Mouse (Mus musculus) heart, postnatal 36 days (tissue): ENCODE results near the gene Shisa9. TPM values are rescaled to one million over a fixed set of nuclear protein-coding genes. Genes with fewer than 3 reads are reported as not detected.

Source experiments
- DNase-seq, 2 experiments: peaks; one replicate each; pipeline ENCODE4 v3.0.0; 2021 to 2022
- intact Hi-C: fragments of 180-260 bp; cut with DNase I; formaldehyde crosslinking; loops from one replicate; pipeline ENCODE4 v1.15.1; 2025
- total RNA-seq, 2 experiments: library from RNA; stranded (reverse); gene quantifications; 2 replicates each; pipeline ENCODE4 v1.2.3; 2021

Gene Shisa9
- total RNA-seq, 2 experiments from 2014 or later: not detected

DNA sequence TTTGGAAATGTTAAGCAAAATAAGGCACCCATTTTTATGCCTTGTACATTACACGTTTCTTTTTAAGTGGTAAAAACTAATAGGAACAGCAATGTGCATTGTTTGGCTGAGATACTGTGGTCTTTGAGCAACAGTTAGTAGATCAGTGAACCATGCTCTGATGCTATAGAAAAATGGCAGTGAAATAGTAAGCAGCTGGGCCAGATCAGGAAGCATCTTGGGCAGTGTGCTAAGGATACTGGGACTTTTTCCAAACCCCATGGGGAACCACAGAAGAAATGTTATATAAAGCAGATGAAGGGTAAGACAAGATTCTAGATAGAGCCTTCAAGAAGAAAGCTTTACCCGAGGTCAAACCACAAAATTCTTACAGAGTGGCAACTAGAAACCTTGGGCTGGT is 205.8 kb downstream of the Shisa9 start:
- intact Hi-C loops: no loop called here

DNA sequence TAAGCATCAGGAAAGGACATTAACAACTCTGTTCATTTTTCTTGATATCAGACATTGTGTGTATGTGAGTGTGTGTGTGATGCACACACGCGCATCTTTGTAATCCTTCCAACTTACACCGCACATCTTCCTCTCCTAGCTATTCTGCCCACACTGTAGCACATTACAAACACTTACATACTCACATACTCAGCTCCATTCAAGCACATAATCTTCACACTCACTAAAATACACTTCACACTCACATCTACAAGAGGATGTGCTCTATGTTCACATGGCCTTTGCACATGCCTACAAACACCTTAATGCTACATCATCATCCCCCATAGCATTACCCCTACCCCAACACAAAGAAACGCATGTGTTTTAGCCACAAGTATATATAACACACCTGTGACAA is 212.9 kb downstream of the Shisa9 start:
- intact Hi-C loops: no loop called here

More for the DNA sequence above, 205.8 kb downstream of the Shisa9 start:
- DNase-seq: no peak

DNA sequence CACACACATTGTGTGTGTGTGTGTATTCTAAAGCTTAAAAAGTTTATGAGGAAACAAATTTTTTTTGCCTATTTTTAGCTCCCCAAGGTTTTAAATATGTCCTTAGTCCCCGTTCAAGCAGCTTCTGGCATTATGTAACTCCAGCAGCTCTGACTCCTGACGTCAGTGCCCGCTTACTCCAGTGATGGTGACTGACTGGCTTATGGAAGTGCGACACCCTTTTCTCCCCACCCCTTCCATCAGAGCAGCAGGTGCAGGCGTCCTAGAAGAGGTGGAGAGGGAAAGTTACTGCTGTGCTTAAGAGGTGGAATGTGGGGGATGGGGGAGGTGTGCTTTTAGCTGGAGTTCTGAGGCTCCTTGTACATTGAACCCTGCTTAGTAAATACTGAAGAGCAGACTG is 213.7 kb downstream of the Shisa9 start:
- no peak for DNase-seq
- intact Hi-C loops: no loop called here

More for the DNA sequence above, 212.9 kb downstream of the Shisa9 start:
- no peak for DNase-seq

DNA sequence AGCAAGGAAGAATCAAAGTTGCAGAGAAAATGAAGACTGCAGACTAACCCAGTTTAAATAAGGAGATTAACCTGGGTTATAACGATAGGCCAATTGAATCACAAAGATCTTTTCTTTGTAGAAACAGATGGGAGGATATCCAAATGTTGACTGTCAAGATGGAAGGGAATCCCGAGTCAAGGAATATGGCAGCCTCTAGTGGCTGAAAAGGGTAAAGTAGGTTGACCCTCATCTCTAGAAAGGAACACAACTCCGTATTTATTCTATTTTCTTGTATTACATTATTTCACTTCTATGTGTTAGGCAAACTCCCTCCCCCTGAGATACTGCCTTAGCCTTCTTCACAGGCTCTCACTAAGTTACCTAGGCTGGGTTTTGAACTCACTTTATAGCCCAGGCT is 217.3 kb downstream of the Shisa9 start:
- intact Hi-C loops: loop anchor here (1.0 to 10.0 kb wide), 4 partner anchors 221 to 776 kb away; no protein-coding TSS in a partner anchor
- peak; percentile 1 to 3 for DNase-seq

DNA sequence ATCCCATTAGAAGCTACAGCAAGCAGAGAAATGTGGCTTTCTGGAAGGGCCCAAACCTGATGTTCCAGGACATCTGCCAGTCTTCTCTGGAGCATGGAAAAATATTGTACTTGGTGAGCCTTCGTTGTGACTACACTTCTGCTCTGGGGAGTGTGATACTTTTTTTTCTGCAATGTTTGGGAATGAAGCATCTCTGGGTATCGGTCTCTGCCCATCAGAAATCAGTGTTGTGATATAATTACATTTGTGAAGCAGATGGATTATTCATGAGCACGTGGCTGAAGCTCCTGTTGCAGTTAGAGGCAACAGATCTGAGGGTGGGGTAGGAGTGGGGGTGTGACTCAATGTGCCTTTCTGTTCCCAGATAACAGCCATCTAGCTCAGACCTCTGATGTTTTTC is 218.2 kb downstream of the Shisa9 start:
- no peak for DNase-seq
- intact Hi-C loops: loop anchor here (5.0 to 10.0 kb wide), 3 partner anchors 505 to 777 kb away; no protein-coding TSS in a partner anchor

DNA sequence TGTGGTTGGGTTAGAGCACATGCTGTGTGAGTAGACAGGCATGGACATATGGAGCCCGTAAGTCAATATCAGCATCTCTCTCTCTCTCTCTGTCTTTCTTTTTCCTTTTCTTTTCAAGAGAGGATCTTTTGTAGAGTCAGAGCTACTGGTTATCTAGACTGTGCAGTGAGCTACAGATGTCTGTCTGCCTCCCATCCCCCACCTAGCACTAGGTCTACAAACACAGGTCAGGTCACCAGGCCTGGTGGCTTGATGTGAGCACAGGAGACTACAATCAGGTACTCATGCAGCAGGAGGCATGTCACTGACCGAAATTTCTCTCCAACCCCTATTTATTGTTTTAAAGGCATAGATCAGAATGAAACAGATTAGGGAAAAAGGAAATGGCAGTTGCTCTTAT is 219.1 kb downstream of the Shisa9 start:
- no peak for DNase-seq
- intact Hi-C loops: loop anchor here (5.0 to 10.0 kb wide), 3 partner anchors 506 to 778 kb away; no protein-coding TSS in a partner anchor

DNA sequence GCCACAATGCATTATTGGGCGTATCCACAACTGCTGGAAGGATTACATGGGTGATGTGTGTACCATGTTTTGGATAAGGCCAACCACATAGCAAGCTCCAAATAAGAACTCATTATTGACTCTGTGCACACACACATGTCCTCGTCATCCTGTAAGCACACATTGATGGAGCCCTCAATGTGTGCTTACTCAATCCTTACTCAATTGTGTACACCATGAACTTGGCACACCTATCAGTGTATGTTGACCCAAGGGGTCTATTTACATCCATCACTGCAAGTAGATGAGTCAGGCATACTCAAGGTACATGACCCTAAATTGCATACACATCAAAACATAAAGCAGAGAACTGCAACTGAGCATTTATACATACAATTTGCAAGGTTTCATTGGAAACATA is 220.5 kb downstream of the Shisa9 start:
- DNase-seq: no peak
- intact Hi-C loops: loop anchor here (5.0 to 10.0 kb wide), 3 partner anchors 507 to 780 kb away; no protein-coding TSS in a partner anchor

DNA sequence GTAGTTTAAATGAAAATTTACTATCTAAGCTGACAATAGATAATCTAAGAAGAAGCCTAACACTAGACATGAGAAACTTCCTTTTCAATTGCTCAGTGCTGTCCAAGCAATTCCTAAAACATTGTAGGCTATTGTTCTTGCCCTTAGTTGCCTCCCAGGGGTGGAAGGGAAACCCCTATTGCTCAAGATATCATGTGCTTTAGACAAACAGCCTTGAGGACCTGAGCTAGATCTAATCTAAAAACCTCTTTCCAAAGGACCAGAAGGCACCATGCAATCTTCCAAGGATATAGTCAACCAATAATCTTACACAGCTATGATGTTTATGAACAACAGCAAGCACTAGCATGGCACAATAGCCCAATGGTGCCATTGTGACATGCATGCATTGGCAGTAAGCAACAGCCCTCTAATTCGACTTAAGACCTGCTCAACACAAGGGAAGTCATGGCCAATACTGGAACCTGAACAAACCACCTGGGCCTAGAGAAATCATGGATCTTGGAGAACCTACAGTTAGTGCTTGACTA is 222.6 kb downstream of the Shisa9 start:
- intact Hi-C loops: loop anchor here (10.0 kb wide), 2 partner anchors 752 to 782 kb away; no protein-coding TSS in a partner anchor
- DNase-seq: no peak

DNA sequence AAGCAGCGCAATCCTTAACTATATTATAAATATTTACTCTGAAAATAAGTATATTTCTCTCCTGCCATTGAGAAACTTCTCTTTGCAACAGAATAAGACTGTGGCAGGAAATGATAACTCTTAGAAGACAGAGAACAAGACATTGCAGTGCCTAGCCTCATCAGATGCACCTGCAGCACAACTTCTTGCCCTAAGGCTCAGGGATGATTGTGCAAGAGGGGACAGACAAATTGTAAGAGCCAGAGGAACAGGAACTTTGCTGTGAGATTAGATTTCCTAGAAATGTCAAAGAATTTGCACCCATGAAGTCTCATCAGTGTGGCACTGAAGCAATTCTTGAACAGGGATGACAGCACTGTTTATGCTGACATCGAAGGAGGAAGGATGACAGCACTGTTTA is 223.0 kb downstream of the Shisa9 start:
- intact Hi-C loops: loop anchor here (10.0 kb wide), 2 partner anchors 752 to 782 kb away; no protein-coding TSS in a partner anchor
- no peak for DNase-seq

DNA sequence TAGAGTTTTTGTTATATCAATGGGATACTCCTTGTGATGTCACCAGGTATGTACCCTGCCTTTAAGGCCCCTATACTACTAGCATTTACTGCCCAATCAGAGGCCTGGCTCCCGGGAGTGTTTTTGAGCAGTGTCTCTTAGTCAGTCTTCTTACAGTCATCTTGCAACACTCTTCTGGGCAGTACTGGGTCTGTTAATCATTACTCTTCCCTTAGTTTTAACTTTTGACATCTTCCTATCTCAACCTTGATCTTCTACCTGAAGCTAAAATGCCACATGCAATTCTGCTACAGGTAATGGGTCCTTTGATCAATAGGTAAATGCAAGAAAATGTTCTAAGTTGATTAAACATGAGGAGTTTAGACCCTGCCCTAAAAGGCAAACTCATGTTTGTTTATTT is 225.4 kb downstream of the Shisa9 start:
- intact Hi-C loops: loop anchor here (10.0 kb wide), 2 partner anchors 755 to 785 kb away; no protein-coding TSS in a partner anchor
- no peak for DNase-seq

DNA sequence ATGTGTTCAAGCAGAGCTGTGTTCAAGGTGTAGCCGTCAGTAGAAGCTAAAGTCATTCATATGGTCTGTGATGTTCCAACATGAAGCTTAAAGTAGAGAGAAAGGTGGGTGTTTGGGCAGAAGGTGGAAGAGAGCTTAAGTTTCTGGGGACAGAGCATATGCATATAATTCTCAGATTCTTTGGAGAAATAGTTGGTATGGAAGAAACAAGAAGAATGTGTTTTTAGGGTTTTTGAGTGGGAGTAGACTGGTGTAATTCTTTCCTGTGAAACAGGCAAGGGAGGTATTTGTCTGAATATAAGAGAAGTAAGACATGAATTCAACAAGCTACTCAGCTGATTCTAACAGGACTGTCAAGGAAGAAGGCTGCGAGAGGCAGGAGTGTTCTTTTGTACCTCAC is 225.9 kb downstream of the Shisa9 start:
- DNase-seq: no peak
- intact Hi-C loops: loop anchor here (10.0 kb wide), 2 partner anchors 755 to 785 kb away; no protein-coding TSS in a partner anchor

DNA sequence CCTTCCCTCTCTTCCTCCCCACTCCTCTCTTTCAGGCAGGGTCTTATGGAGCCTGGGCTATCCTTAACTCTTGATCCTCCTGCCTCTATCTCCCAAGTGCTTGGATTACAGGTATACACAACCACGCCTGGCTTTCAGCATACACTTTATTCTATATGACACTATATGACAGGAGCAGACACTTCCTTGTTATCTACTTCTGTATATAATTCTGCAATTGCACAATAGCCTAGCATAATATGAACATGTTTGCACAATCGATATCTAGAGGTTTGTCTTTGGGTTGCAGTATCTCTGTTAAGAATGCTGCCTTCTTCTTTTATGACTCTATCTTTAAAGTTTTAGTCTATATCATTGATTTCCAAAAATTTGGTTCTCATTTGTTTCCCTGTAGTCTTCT is 230.1 kb downstream of the Shisa9 start:
- intact Hi-C loops: no loop called here
- no peak for DNase-seq

DNA sequence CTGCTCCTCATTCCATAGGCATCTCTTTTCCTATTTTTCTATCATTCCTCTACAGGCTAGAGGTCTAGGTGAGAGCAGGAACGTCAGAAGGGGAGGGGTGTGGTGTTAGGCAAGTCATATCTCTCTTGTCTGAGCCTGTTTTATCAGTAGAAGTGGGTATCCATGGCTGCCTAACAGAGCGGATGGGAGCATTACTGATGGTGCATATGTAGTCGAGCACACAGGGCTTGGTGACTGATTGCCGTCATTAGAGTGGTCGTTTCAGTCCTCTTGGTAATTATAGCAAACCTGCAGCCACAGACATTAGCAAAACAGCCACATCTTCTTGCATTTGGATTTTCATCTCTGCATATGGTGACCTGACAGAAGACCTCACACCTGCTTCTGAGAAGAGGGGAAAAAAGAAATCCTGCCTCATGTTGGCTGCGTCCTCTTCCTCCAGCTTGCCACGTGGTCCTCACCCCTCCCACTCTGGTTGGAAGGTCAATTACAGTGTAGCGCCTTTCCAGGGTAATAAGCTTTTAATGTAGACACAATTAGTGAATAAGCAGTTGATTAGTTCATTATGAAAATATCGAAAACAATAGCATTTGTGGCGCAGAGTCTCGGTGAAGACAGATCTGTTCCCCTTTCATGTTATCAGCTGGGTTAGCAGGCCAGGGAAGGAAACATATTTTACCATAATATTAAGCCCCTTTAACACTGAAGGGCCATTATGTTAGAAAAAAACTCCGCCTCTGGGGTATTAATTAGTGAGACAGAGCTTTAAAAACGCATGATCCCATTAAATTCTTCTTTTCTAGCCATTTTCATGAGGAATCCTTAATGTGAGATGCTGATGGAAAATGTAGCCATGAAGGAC is 233.6 kb downstream of the Shisa9 start:
- no peak for DNase-seq
- intact Hi-C loops: no loop called here

DNA sequence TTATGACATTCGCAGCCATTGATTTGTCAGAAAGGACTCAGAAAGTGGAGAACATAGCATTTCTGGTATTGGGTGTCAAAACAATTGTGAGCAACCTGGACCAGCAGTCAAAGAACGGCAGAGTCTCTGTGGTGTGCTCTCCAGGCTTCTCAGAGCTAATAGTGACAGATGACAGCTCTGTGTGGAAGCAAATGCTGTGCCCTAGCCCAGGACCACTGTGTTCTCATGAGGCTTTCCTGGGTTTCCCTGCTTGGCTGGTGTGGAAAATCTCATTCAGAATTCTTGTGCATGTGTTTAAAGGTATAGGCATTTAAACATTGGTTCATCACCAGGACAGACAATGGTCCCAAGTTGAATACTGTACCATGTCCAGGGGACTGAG is 234.2 kb downstream of the Shisa9 start:
- intact Hi-C loops: no loop called here

DNA sequence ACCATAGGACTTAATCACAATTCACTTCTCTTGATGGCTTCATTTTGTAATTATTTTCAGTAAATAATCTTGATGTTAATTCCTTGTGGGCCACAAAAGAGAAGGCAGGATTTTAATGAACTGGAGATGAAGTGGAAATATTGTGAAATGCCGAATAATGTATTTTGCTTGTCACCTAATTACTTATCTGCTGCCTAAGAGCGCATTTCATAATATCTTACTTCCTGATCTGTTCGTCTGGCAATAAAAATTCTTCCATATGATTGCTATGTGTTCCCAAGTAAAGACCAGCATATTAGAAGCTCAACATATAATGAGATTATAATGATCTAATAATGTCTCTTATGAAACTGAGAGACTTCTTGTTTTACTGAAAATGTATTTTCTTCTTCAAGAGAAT is 235.9 kb downstream of the Shisa9 start:
- intact Hi-C loops: no loop called here
- DNase-seq: no peak

More for the DNA sequence above, 234.2 kb downstream of the Shisa9 start:
- DNase-seq: no peak

DNA sequence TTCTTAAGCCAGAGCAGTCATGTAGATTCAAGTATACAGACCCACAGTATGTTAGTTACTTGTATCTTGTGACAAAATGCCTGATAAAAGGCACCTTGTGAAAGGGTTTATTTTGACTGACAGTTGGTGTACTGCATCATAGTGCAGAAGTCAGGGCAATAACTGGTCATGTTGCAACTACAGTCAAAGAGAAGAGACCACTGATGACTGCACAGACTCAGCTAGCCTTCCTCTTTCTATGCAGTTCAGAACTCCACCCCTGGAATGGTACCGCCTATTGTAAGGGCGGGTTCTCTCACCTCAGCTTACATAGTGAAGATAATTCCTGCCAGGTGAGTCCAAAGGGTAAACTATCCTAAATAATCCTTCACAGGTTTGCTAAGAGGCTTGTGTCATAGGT is 239.6 kb downstream of the Shisa9 start:
- DNase-seq: no peak
- intact Hi-C loops: no loop called here

DNA sequence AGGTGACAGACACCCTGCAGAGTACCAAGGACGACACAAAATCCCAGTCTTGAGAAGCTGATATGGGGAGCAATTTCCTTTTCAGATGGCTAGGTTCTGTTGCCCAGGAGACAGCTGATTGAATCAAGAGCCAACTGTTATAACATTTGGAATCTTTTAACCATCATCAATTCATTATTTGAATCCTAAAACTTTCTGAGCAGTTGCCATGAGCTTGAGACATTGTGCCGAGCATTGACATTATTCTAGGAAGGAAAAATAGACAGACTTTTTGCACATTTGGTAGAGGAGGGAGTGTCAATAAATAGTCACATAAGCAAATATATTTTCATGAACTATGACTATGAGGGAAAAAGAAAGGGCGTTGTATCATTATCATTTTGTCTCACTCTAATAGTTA is 243.0 kb downstream of the Shisa9 start:
- intact Hi-C loops: no loop called here
- DNase-seq: no peak

DNA sequence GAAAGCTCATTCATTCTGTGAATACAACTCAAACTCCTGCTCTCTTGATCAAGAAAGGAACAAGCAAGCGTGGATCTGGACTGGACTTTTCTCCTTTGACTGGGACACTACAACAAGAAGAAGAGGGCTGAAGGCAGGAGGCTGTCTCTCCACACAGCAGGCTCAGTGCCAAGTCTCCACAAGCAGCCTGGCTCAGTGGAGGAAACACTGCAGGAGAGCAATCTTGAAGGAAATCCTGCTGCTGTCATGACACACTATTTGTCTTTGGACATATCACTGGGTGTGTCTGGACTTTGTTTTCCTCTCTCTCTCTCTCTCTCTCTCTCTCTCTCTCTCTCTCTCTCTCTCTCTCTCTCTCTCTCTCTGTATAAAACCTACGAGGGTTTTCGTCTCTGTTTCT is 249.4 kb downstream of the Shisa9 start:
- intact Hi-C loops: no loop called here
- DNase-seq: peak in 1 of 2 experiments; percentile 11

DNA sequence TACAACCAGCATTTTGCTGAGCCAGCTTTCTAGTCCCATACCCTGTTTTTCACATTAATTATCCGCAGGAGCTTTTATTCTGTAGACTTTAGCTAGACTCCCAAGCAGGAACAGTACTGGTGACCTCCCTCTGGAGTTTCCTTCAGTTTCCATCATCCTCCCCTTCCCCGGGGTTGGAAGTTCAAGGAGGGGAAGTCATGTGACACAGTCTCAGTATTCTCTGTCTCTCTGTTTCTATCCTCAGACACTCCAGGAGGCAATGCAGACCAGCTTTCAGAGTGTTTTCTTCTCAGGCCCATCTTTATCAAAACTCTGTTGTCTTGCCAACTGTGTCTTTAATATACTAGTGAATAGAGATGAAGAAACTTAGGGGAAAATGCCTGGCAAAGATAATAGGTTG is 250.4 kb downstream of the Shisa9 start:
- no peak for DNase-seq
- intact Hi-C loops: no loop called here

DNA sequence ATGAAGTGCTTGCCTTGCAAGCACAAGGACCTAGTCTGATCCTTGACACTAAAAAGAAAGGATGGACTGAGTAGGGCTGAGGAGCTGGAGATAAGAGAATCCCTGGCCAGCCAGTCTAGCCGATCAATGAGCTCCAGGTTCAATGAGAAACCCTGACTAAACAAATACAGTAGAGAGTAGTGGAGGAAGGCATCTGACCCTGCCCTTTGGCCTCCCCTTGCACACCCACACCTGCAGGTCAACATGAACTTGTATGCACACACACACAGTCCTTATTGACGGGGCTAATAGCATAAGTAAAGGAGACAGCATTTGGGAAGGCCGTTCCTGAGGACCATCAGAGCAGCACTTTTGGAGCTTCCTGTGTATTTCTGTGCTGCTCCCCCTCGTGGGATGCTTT is 254.7 kb downstream of the Shisa9 start:
- intact Hi-C loops: no loop called here
- DNase-seq: no peak

DNA sequence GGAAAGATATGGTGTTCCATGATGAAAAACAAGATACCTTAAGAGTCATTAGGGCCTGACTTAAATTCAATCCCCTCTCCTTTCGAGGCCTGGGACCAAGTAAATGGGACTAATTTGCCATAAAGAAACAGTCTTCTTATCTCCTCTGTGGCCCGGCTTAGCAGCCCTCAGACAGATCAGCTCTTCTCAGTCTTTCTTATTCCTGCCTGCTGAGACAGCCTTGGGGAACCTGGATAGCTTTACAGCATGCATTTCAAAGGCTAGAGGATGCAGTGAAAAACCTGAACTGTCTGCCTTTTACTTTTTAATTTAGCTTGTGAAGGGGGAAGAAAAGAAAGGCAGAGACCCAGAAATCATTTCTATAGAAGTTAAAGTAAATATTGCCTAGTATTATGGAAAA is 275.4 kb downstream of the Shisa9 start:
- intact Hi-C loops: no loop called here
- DNase-seq: no peak

DNA sequence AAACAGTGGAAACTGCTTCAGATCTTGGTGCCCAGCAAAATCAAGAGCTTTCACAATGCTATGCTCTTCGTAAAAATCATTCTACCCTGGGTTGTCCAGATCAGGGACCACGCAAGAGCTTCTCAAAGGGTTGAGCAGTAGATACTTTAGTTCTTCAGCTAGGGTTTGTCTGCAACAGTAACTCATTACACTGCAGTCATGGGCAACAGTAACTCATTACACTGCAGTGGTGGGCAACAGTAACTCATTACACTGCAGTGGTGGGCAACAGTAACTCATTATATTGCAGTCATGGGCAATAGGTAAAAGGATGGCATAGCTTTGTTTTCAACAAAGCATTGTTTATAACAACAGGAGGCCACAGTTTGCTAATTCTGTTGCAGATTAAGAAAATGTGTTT is 281.9 kb downstream of the Shisa9 start:
- intact Hi-C loops: no loop called here

More for the DNA sequence above, 281.9 kb downstream of the Shisa9 start:
- no peak for DNase-seq
